Mouse (Mus musculus): Measurements from ENCODE around the gene Foxc1. TPM values are rescaled to one million over a fixed set of nuclear protein-coding genes. Genes with fewer than 3 reads are reported as not detected.

Gene Foxc1
- polyA plus RNA-seq, 1 experiment from 2014 or later: 1.9 TPM

DNA sequence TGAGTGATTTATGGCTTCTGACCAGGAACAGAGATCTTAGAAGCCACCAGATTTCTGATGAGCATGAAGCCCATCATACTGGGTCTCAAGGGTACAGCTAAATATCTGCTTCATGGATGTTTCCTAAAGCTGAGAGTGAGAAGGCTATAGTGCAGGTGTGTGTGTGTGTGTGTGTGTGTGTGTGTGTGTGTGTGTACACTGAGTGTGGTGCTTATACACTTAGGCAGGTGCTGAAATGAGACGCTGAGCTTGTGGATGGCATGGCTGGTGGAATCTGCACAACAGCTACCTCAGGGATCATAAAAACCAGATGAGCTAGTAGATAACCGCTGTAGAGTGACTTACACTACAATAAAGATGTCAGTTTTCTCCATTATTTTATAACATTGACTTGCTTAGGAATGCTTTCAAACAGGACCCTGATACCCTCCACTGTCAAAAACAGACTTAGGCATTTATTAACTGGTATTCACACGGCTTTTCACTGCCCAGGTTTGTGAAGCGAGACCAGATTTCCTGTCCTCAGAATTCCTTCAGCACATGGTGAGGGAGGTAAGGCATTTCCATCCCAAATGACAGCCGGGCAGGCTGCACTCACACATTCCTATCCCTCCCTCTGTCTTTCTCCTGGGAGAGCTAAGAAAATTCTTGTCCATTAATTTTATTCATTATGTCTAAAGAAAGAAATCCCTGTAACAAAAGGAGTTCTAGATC lies 43.0 kb downstream of the Foxc1 start:
- WGBS: 45% methylated on average over 5 of the region's 5 CpGs
- no peaks in the 10 kb centered on the region for H3K4me1 ChIP-seq (replicated peaks)
- no peak overlapping the region for H3K9ac ChIP-seq
- H3K27ac ChIP-seq: no peak overlapping the region
- H3K4me3 ChIP-seq: no peak overlapping the region
- ATAC-seq (replicated peaks; ENCODE audit: insufficient number of reproducible peaks, insufficient read depth, low FRiP score, low read depth): no peak
- no peak overlapping the region for H3K4me2 ChIP-seq
- no peaks in the 10 kb centered on the region for H3K27me3 ChIP-seq
- no peaks in the 10 kb centered on the region for H3K9me3 ChIP-seq (replicated peaks)
- no peaks in the 10 kb centered on the region for H3K36me3 ChIP-seq

DNA sequence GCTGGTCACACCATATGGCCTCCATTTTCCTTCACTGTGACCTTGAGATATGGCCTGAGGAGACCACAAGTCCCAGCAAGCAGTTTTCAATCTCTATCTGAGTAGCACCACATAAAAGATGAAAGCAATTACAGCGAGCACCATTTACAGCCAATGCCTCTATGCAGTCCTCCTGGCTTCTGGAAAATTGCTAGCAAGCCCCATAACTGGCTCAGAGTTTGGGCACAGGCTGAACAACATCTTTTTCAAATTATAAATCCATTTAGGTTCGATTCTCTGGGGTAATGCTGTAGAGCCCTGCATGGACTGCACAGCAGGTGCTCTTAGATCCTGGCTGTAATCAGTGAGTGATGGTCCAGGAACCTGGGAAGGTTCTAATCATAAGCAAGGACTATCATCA lies 47.1 kb downstream of the Foxc1 start:
- Histone ChIP-seq H3K9me3 (replicated peaks) (no peaks in the 10 kb centered on the region), H3K9ac (no peak overlapping the region), H3K27ac (no peak overlapping the region), H3K4me3 (no peak overlapping the region), H3K27me3 (no peaks in the 10 kb centered on the region), H3K4me2 (no peak overlapping the region), H3K4me1 (replicated peaks) (no peaks in the 10 kb centered on the region), H3K36me3 (no peaks in the 10 kb centered on the region)
- ATAC-seq (replicated peaks; ENCODE audit: insufficient number of reproducible peaks, insufficient read depth, low FRiP score, low read depth): no peak
- 56% methylated on average over 2 of the region's 2 CpGs for WGBS

DNA sequence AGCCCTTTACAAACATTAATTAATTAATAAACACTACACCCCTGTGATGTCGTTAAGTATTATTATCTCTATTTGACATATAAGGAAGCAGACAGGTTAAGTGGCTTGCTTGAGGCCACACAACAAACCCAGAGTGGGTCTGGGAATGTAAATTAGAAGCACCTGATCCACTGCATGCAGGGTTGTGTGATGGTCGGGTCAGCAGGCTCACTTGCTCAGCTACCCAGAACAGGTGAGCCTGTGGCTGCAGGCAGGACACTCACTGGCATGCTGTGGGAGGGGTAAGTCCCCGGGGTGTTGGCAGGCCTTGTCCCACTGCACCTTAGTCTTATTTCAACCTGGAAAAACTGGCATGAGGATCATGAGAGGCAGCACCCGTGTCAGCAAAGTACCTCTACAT lies 47.6 kb downstream of the Foxc1 start:
- Histone ChIP-seq H3K9ac (no peak overlapping the region), H3K9me3 (replicated peaks) (no peaks in the 10 kb centered on the region), H3K27ac (no peak overlapping the region), H3K27me3 (no peaks in the 10 kb centered on the region), H3K4me2 (no peak overlapping the region), H3K4me3 (no peak overlapping the region), H3K36me3 (no peaks in the 10 kb centered on the region), H3K4me1 (replicated peaks) (no peaks in the 10 kb centered on the region)
- no peak for ATAC-seq (replicated peaks; ENCODE audit: insufficient number of reproducible peaks, insufficient read depth, low FRiP score, low read depth)
- WGBS: 68% methylated on average over 4 of the region's 4 CpGs

GRCm38 (mm10) chr13:31860200-31860599 lies 53.8 kb downstream of the Foxc1 start:
- H3K27ac ChIP-seq: no peak overlapping the region
- 70% methylated on average over 5 of the region's 5 CpGs for WGBS
- no peak for ATAC-seq (replicated peaks; ENCODE audit: insufficient number of reproducible peaks, insufficient read depth, low FRiP score, low read depth)
- no peak overlapping the region for H3K4me3 ChIP-seq
- H3K9ac ChIP-seq: no peak overlapping the region
- H3K27me3 ChIP-seq: no peaks in the 10 kb centered on the region
- no peaks in the 10 kb centered on the region for H3K4me1 ChIP-seq (replicated peaks)
- H3K9me3 ChIP-seq (replicated peaks): no peaks in the 10 kb centered on the region
- H3K36me3 ChIP-seq: no peaks in the 10 kb centered on the region
- H3K4me2 ChIP-seq: no peak overlapping the region

Other genes starting within 250 kb of the Foxc1 start
- gene A530084C06Rik, start 247.3 kb upstream of the Foxc1 start, polyA plus RNA-seq (2015; fragmentation: Nextera tagmentation; extraction: Ambion mirVana): not detected in 2 replicates
- gene Foxf2, start 180.8 kb upstream of the Foxc1 start, polyA plus RNA-seq (2015; fragmentation: Nextera tagmentation; extraction: Ambion mirVana): 0.64 and 1.7 TPM in 2 replicates

Data from heart, embryonic 15.5 days (tissue).